Mouse (Mus musculus): Measurements from ENCODE around the gene Chd1l.

Chd1l gene

GRCm38 (mm10) chr3:97609845-97610410 lies at the start of gene Chd1l:
Chd1l (minus strand) TSS chr3:97610203.
- DNase-seq (ENCODE audit: low spot score in 2 of 2), result peak; percentile 85 to 92

- peak in 1 of 2 experiments; percentile 24 for DNase-seq (ENCODE audit: low spot score in 2 of 2)
Observed at GRCm38 (mm10) chr3:97659746-97660145, 49.7 kb upstream of the Chd1l start.

GRCm38 (mm10) chr3:97658426-97659193 lies 48.6 kb upstream of the Chd1l start:
- no peak for DNase-seq (ENCODE audit: low spot score in 2 of 2)

- peak; percentile 99 for DNase-seq (ENCODE audit: low spot score in 2 of 2)
Observed at GRCm38 (mm10) chr3:97657655-97658411, 47.8 kb upstream of the Chd1l start, which contains the start of gene Prkab2. Prkab2 (plus strand) TSS chr3:97658193.

DNA sequence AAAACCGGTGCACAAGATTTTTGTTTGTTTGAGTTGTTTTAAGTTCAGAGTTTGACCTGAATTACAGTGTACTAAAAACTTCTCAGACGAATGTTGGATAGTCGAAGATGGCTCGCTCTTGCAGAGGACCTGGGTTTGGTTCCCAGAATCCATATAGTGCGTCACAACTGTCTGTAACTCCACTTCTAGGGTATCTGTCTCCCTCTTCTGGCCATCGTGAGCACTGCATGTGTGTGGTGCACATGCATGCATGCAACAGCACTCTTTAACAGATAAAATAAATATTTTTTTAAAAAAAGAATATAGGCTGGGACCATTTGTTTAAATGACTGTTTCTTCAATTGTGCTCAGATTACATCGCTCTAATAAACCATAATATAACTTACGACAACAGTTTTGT lies 44.9 kb upstream of the Chd1l start:
- DNase-seq (ENCODE audit: low spot score in 2 of 2), result no peak

DNA sequence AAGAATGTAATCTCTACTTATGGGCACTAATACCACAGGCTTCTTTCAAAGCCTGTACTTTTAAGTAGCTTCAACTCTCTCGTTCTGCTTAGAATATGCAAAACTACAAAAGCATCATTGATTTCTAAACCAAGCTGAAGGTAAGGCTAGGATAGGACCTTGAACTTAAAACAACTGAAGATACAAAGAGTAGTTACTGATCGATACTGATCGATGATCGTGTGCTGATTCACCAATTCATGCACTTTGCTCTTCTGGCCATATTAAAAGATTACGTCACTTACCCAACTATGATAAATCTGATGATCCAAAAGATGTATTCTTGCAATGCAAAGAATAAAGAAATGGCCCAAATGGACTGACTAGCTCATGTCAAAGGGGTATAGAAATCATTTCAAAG lies 43.8 kb upstream of the Chd1l start:
- DNase-seq (ENCODE audit: low spot score in 2 of 2), result no peak

DNA sequence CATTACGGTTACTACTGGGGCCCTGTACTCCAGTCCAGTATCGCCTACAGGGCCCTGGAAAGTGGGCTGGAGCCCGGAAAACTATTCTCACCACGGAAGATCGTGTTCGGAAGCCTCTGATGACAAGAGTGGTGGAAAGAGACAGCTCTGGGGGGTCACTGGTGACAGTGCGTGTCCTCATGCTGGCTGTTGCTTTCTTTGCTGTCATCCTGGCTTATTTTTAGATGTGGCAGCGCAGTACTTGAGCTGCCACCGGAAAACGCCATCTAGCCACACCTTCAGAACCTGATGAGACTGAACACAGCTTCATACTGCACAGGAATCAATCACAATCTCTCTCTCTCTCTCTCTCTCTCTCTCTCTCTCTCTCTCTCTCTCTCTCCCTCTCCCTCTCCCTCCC lies 41.6 kb upstream of the Chd1l start:
- DNase-seq (ENCODE audit: low spot score in 2 of 2), result no peak

DNA sequence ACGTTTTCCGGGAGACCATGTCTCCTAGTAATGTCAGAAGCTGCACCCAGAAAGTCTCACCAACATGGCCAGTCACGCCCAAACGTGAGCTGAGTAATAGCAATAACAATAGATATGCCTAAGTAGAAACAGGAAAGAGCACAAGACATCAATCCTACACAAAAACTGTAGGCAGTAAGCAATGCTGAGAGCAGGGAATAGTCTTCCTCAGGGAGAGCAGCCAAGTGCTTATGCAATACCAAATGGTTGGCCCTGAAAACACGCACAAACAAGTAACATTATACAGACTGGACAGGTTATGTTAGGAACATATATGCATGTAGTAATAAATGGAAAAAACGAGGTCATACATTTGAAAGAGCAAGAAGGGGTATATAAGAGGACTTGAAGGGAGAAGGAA lies 39.5 kb upstream of the Chd1l start:
- DNase-seq (ENCODE audit: low spot score in 2 of 2), result no peak

DNA sequence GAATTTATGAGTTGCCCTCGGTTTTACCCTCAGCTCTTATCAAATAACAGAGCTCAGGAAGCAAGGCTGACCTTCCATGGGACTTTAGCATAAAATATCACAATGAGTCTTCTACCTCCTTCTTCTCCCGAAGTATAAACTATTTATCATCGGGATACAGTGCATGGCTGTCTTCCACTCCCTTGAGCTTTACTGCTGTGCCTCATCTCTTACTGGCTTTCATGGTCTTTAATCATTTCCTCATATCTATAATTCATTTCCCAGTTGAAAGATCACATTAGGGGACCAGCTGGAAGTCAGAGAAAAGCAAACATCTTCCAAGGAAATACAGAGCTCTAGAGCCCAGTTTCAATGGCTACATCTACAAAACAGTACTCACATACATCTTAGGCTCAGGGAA lies 39.0 kb upstream of the Chd1l start:
- no peak for DNase-seq (ENCODE audit: low spot score in 2 of 2)

DNA sequence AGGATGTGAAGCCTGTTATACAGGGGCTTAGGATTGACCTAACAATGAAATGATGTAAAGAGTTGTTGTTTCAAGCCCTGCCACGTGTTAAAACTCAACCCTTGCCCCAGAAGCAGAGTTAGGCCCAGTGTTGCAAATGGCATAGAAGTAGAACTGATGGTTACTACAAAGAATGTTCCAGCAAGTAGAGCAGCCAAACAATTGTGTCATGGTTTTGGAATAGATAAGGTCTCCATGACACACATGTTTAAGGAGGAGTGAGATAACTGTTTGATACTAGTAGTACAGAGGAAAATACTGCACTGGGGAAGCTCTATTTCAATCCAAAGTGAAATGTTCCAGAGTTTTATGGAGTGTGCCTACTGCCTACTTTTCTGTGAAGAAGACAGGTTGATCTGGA lies 38.5 kb upstream of the Chd1l start:
- no peak for DNase-seq (ENCODE audit: low spot score in 2 of 2)

DNA sequence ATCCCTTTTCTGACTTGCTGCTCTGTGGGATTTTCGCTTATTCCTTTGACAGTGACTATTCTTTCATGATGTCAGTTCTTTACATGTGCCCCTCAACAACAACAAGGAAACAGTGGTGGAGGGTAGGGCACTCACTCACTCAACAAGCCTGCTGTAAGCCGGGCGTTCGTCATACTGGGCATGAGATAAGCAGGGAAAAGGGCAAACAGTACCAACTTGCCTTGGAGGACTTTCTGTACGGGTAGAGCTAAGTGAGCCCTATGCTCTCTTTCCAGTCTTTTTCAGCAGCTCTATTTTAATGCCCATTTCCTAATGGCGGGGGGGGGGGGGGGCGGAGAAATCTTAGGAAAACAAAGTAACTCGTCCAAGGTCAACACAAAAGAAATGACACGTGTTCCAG lies 32.0 kb upstream of the Chd1l start:
- DNase-seq (ENCODE audit: low spot score in 2 of 2), result no peak

- DNase-seq (ENCODE audit: low spot score in 2 of 2), result no peak
Observed at GRCm38 (mm10) chr3:97641396-97641795, 31.4 kb upstream of the Chd1l start.

GRCm38 (mm10) chr3:97634288-97634761 lies 24.3 kb upstream of the Chd1l start:
- peak in 1 of 2 experiments; percentile 74 for DNase-seq (ENCODE audit: low spot score in 2 of 2)

DNA sequence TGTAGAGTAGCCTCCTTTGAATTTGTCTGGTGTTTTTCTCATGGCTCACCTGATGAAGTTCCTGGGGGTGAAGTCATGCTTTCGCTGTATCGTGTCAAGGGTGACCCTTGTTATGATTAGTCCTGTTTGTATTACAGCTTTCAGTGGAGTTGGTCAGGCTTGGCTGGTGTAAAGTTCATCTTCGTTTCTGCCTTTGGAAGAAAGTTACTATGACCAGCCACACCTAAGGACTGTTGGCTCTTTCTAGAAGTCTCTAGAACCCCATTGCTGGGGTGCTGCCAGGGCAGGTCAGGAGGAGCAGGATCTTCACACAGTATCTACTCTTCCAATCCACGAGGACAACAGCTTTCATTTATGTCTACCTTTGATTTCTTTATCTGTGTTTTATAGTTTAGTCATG lies 23.5 kb upstream of the Chd1l start:
- no peak for DNase-seq (ENCODE audit: low spot score in 2 of 2)

DNA sequence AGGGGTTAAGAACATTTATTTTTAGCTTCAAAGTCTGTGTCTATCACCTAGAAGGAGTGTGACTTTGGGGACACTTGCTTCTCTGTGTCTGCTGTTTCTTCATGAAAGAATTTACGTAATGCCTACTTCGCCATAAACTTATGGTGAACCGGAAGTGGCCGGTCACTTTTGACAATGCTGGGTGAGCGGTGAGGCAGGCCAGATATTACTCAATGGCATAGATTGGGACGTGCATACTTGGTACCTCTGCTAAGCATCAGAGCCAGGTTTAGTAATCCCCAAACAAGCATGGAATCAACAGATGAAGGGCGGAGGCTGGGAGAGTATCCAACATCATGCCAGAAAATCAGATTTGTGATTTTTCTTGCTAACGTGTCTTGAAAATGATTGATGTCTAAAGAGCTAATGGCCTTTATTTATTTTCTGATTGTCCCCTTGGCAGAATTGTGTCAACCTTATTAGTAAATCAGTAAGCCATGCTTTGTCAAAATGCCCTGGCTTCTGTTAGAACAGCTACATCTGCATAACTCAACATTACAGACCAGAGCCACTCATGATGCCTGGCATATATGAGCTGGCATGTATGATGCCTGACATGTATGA lies 21.4 kb upstream of the Chd1l start:
- no peak for DNase-seq (ENCODE audit: low spot score in 2 of 2)

DNA sequence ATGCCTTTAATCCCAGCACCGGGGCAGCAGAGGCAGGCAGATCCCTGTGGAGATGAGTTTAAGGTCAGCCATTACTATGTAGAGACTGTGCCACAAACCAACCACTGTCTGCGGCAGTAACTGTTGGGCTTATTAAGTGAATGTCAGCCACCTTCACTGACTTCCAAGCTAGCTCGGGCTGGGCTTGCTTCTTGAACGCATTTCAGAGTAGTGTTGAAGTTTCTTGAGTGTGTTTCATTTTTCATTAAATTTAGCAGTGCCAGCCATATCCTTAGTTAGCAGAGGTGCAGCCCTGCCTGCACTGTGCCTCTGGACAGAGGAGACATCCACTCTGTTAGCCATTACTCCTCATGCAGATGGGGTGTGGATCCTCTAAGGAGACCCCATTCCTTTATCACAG lies 20.7 kb upstream of the Chd1l start:
- no peak for DNase-seq (ENCODE audit: low spot score in 2 of 2)

- no peak for DNase-seq (ENCODE audit: low spot score in 2 of 2)
Observed at GRCm38 (mm10) chr3:97629941-97630340, 19.9 kb upstream of the Chd1l start.

GRCm38 (mm10) chr3:97628391-97629001 lies 18.5 kb upstream of the Chd1l start, which contains the start of gene Fmo5:
Fmo5 (plus strand) TSS chr3:97628804.
- DNase-seq (ENCODE audit: low spot score in 2 of 2), result peak; percentile 84 to 85

DNA sequence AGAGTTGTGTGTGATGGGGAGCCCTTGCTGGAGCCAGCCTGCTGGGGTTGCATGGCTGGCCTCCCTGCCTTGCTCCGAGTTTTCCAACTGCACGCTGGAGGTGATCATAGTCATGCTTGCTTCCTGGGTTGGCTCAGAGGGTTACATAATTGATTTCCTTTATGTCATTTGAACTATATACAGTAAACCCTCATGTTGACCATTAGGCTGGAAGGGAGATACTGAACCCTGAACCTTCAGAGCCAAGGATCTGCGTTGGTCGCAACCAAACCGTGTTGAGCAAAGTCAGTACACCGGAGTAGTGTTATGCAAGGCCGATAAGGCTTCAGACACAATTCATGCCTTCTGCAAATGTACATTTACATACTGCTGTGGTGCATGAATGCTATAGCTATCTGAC lies 17.9 kb upstream of the Chd1l start:
- no peak for DNase-seq (ENCODE audit: low spot score in 2 of 2)

- DNase-seq (ENCODE audit: low spot score in 2 of 2), result no peak
Observed at GRCm38 (mm10) chr3:97624611-97625010, 14.6 kb upstream of the Chd1l start.

DNA sequence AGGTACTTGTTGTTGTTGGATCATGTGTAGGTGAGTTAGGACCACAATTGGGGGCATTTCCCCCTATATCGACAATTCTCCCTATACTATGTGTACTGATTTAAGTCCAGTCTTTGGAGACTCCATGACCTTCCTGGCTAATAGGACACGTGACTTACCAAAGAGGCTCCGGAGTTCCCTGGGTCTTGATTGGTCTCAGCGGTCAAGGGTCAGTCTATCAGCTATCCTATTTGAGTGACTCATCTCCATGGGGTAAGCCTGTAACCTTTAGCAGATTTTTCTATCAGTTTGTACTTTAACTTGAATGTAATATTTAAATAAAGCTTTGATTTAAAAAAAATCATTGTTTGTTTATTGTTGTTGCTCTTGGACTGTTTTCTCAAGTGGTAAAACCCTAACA lies 10.7 kb upstream of the Chd1l start:
- DNase-seq (ENCODE audit: low spot score in 2 of 2), result no peak

GRCm38 (mm10) chr3:97617899-97618298 lies 7.9 kb upstream of the Chd1l start:
- no peak for DNase-seq (ENCODE audit: low spot score in 2 of 2)
